Mouse (Mus musculus) natural killer cell, adult 2 months (primary cell): Measurements from ENCODE around the gene Retsat.

Source experiments
- DNase-seq, 2 experiments: peaks; one replicate each; pipeline ENCODE4 v3.0.0; 2022; ENCODE audit warnings: low spot score in 2 of 2

The Retsat gene

DNA sequence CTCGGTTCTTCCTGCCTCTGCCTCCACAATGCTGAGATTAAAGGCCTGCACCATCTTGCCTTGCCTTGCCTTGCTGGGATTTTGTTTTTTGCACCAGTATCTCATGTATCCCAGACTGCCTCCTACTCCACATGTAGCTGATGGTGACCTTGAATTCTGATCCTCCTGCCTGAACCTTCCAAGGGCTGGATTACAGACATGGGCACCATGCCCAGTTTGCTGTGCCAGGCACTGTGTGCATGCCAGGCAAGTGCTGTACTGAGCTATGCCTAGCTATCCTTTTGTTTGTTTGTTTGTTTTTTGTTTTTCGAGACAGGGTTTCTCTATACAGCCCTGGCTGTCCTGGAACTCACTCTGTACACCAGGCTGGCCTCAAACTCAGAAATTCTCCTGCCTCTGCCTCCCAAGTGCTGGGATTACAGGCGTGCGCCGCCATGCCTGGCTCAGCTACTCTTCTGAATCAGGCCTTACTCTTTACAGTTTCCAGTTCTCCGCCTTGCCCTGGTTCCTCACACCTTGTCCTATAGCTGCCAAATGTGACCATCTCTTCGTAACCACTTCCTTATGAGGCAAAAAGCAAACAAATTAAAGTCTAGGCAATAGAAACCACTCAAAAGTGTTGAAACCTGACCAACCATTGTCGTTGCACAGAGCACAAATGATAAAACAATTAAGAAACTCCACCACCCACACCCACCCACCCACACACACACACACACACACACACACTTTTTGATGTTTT lies 25.6 kb downstream of the Retsat start:
- DNase-seq: peak; percentile 39 to 66

DNA sequence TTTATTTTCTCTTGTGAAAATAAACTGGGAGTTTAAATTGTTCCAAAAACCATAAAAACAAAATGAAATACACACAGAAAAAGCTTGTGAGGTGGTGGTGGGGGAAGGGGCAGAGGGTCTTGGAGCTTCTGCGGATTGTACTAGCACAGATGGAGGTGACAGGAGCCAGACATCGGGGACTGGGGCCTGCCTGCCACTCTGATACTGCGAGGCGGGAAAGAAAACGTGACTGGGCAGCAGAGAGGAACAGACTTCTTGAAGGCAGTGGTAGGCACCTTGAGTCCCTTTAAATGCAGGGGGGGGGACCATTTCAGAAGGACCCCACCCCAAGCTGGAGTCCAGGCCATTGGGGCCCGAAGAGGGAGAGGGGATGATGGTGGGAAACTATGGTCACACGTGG lies 28.1 kb downstream of the Retsat start:
- DNase-seq: no peak

DNA sequence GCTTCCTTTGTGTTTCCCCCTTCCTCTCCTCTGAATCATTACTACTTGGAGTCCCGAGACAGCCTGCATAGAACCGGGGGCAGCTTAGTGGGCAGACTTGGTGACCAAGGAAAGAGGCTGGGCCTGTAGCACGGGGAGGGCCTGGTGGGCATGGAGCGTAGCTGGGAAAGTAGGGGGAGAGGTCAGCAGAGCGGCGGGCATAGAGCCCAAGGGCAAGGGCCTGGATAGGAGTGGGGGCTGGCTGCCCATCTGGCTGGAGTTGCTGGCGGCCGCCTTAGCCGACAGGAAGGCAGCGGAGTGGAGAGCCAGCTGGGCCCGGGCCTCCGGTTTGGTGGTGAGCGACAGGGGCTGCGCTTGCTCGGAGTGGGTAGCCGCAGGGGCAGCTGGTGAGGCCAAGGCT lies 29.0 kb downstream of the Retsat start:
- no peak for DNase-seq

DNA sequence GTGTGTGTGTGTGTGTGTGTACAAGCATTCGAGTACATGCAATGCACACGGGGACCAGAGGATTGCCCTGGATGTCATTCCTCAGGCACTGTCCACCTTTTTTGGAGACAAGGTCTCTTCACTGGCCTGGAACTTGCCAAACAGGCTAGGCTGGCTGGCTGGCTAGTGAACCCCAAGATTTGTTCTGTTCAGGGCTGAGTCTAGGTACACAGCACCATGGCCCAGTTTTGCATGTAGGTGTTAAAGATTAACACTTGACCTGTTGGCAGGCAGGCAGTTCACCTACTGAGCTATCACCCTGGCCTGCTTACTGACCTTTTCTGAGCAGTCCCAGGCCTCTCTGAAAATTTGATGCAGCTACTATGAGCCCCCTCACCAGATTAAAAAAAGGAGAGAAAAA lies 32.1 kb downstream of the Retsat start:
- no peak for DNase-seq

DNA sequence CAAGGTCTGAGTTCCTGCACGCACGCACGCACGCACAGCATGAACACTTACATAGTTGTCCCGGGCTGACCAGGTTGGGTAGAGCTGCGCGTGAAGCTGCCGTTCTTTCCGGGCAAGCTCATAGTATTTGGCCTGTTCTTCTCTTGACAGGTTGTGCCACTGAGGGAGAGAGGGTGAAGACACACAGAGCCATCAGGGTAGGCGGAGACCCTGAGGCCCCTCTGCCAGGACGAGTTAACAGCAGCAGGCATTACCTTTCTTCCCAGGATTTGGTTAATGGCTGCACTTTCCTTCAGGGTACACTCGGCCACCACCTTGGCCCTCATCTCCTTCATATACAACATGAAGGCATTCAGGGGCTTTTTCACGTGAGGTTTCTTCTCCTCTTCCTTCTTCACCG lies 32.7 kb downstream of the Retsat start:
- no peak for DNase-seq

DNA sequence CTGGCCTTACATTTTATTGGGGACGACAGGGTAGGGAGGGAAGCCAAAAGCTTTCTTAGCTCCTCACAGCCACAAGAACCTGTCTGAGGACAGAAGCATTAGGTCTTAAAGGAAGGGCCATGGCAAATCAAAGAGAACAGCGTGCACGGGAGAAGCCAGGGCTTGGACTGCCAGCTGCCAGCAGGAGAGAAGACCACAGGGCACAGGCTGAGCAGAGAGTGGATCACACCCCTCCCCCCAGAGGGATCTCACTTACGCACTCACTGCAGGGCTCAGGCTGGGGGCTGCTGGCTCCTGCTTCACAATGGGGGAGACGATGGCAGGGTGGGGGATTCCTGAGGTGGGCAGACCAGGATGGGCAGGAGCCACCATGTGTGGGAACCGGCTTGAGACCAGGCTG lies 33.4 kb downstream of the Retsat start:
- no peak for DNase-seq

DNA sequence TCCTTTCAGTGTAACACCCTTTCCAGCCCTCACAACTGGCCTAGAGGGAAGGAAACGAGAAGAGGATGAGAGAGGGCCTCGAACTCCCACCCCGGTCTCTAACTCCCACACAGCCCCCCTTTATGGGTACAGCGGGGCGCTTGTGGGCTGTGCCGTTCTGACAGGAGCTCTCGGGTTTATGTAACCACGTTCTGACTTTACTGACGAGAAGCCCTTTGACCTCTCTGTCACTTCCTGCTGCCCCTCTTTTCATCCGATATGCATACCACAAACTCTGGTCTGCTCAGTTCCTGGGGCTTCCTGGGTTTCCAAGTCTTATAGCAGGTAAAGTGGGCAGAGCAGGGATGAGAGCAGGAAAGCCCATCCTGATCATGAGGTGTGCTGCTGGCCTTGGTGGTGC lies 36.0 kb downstream of the Retsat start:
- DNase-seq: no peak

DNA sequence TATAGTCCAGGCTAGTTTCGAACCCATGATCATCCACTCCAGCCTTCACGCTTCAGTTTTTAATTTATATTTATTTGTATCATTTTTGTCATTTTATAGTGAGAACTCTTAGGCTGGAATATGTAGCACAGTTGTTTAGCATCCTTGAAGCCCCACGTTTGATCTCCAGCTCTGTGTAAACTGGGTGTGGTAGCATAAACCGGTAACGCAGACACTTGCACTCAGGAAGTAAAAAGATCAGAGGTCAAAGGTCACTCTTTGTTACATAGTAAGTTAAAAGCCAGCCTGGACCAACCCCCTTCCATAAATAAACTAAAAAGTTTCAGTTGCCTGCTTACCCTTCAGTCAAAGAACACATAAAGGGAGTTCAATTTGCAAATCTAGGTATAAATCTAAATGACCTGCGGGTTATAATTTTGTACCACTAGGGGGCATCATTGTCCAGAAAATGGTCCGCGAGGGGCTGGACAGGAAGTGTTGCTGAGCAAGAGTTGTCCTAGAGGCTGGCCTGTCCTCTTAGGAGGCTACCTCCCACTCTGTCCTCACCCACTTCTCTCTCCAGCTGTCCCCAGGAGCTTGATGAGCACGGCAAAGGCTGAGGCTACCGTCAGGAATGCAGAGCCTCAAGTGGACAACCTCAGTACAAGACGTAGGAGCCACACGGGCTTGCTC lies 37.6 kb downstream of the Retsat start:
- peak; percentile 61 to 69 for DNase-seq

DNA sequence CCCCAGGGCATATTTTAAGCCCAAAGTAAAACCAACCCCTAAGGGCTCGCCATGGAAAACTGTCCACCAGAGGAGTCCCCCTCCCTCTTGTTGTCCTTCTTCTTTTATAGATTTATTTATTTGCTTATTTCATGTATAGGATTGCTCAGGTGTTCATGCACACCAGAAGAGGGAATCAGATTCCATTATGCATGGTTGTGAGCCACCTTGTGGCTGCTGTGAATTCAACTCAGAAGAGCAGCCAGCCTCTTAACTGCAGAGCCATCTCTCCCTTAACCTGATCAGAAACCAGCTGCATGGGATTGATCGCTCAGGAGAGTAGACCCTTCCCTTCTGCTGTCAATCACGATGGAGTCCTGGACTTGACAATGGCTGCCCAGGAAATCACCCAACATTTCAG lies 38.7 kb downstream of the Retsat start:
- no peak for DNase-seq

DNA sequence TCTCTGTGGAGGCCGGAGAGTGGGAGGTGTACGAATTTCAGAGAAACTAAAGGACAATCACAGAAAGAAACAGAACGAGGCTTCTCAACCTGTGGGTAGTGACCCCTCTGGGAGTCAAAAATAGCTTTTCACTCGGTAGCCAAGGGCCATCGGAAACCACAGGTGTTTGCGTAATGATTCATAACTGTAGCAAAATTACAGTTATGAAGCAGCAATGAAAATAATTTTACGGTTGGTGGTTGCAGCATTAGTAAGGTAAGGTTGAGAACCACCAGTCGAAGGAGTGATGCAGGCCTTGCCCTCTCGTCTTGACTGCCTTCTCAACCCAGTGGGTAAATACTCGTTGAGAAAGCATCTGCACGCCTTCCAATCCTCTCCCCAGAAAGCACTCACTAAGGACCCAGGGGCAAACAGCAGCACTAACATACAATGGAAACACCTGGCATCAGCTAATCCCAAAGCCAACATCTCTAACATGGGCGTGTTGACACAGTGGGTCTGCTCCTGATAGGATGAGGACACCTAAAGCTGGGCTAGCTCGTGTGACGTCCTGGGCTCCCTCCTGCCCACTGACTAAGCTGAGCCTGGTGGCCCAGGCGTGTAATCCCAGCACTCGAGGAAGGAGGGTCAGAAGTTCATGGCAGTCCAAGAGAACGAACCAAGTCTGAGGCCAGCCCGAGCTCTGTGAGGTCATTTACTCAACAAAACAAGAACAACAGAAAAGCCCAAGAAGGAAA lies 43.1 kb downstream of the Retsat start:
- DNase-seq: no peak

DNA sequence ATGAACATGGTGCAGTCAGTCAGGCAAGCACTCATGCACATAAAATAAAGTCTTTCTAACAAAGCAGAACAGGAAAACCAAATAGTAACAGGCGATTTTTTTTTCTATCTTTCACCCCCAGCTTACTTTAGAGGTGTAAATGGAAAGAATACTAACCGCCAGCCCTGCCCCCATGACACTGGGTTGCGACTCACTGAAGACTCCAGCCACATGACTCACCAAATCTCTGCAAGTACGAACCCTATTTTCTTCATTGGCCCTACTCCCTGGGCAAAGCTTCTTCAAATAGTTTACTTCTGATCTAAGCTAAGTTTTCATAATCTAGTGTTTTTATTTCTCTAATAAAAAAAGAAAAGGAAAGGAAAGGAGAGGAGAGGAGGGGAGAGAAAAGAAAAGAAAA lies 46.3 kb downstream of the Retsat start:
- peak; percentile 40 to 53 for DNase-seq

DNA sequence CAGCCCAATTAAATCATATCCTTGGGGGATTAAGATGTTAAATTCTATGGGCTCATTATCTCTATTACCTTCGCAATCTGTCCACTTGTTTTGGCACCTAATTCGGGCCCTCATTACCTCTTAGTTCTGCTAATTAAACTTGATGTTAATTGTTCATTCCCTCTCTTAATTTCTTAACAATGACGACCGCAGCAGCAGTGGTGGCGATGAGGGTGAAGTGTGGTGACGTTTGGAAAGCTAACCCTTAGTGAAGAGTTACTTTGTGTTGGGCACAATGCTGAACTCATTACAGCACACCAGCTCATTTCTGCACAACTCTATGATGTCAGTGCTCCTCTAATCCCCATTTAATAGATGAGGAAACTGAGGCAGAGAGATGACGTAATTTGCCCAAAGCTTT lies 47.1 kb downstream of the Retsat start:
- no peak for DNase-seq

DNA sequence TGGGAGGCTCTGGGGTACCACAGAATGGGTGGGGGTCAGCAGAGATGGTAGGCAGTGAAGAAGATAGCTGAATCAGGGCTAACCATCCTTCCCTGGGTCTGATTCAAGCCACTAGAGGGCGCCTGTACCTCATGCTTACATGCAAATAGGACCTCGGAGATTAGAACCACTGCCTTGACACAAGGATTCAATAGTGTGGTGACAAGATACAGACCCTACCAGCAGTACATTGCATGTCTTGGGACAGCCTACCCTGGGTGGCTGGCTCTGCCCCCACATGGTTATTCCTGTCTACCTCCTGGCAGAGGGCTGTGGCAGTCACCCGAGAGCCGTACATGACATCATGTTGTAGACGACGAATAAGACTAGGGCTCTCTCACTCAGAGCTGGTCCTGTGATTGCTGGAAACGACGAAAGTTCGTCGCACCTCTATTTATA lies 49.1 kb downstream of the Retsat start:
- peak; percentile 42 to 55 for DNase-seq

DNA sequence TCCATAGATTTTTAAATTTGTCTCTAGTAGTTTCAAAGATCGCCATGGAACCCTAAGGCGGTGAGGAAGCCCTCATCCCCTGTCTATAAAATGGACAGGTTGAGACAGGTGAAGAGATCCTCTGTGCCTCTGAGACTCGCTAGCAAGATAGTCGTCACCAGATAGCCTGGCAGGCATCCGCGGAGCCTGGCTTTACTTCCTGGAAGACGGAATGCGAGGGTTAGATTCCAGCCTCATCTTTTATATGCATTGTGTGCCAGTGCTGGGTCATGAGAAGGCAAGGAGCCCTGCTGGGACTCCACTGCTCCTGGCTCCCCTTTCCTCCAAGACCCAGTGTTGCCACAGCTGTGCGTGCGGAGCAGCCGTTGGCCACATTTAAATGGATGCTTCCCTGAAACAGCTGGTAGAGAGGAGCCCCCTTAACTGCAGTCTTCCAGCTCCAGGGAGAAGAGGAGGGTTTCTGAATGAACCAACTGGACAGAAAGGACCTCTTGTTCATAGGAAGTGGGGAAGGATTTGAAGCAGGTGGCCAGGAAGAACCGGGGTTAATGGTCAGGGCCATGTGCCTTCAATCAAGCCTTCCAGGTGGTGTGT lies 49.8 kb downstream of the Retsat start:
- DNase-seq: no peak

DNA sequence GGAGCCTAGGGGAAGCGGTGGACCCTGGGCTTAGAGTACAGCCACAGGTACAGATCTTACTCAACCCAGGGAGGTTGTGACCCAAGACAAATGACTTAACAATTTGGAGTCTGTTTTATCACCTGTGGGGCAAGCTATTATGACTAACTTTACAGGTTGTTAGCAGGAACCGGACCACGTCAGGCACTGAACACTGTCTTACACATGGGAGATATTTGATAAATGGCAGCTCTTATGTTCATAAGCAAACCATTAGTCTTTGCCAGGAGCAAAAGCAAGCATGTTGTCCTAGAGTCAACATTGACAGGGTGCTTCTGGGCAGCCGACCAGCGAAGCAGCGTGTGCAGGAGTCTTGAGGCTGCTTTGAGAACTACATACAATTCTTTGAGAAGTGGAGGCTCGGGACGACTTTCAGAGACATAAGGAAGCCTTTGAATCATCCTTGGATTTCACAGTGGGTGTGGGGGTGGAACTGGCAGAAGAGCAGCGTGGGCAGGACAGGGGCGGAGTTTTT lies 52.1 kb downstream of the Retsat start:
- DNase-seq: no peak

DNA sequence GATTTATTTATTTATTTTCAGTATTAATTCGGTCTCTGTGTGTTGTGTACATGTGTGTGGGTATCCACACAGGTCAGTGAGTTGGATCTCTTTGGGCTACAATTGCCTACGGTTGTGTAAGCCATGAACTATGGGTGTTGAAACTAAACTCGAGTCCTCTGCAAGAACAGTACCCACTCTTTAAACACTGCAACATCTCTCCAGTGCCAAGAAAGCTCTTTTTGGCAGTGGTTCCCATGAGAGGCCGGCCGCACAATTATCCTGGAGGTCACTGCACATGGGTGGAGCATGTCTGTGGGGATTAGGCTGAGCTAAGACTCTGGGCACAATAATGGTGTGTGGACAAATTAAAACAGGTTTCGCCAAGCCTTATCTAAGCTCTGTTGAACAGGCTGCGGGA lies 55.1 kb downstream of the Retsat start:
- no peak for DNase-seq

DNA sequence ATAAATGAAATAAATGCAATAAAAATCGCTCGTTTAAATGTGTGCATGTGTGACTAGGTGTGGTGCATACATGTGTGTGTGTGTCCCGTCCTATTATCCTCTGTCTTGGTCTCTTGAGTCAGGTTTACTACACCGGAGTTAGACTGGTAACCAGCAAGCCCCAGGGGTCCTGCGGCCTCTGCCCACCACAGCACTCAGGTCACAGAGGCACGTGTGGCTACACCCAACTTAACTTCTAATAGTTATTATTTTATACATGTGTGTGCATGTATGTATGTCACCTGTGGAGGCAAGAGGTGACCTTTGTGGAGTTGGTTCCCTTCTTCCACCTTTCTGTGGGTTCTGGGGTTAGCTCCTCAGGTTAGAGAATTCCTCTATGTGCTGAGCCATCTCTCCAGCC lies 56.1 kb downstream of the Retsat start:
- DNase-seq: no peak

DNA sequence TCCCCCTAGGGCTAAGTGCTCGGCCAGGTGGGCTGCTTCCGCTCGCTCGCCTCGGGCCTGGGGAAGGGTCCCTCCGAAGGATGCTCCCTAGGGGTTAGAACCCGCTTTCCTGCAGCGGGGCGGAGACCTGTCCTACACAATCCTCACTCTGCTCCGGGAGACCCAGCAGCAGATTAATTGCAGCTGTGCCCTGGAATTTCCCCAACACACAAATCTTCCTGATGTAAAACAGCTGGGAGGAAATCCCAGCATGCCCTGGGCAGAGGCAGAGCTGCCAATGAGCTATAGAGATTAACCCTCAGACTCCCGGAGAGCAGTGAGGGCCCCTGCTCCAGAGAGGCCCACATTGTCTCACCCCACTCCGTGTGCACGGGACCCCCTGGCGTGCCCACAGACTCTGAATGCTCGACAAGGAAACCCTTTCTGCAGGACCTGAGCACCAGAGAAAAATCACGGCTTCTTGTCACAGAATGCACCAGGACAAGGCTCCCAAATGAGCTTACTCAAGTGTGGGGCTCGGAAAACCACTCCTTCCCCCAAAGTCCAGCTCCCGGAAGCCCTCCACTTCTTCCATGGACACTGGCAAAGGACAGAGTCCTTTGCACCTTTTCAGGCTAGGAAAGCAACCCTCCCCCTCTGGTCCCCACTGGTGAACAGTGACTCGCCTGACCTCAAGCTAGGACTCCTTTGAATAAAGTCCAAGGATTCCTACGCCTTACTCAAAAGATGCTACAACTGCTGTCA lies 57.2 kb downstream of the Retsat start:
- DNase-seq: no peak

DNA sequence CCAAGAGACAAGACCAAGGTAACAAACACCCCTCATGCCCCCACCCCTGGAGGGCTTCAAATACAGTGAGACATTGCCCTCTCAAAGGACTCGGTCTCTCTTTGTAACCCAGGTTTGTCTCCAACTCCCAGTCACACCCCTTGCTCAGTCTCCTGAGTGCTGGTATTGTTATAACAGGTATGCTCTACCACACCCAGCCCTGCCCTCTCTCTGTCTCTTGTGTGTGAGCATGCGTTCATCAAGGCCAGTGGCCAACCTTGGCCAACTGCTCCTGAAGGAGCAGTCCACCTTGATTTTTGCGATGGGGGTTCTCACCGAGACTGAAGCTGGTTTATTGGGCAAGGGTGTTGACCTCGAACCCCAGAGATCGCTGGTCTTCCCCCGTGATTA lies 57.8 kb downstream of the Retsat start:
- no peak for DNase-seq

DNA sequence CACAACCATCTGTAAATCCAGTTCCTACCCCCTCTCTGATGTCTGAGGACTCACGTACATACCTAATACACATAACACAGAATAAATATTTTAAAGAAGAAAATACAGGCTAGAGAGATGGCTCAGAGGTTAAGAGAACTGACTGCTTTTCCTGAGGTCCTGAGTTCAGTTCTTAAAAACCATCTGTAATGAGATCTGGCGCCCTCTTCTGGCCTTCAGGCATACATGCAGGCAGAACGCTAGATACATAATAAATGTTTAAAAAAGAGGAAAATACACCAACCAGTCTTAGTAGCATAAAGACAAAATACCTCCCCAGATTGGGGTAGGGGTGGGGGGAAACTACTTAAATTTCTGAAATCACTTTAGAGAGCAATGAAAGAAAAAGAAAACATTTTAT lies 59.7 kb downstream of the Retsat start:
- DNase-seq: peak; percentile 16 to 23
